ENCODE assay signal across 23 mouse cellular contexts in the genomic region with DNA sequence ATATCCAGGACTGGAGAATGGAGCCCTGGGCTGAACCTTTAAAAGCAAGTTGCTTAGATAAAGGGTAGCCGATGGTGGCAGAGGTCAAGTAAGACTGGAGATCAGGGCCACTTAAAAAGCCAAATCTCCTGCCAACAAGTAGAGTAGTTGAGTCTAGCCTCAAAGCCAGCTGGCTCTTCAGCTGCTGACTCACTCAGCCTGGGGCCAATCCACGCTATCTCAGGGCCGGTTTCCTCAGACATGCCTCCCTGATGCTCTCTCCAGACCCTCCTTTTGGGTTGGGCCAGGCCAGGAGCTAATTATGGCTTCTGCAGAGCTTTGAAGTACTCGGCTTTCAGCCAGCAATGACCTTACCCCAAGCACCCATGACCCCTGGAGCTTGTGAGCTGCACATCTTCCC. TPM values are rescaled to one million over a fixed set of nuclear protein-coding genes. Genes with fewer than 3 reads are reported as not detected.
DNase-seq lines count a peak whose midpoint lies in the region; ATAC-seq and TF ChIP-seq lines count a peak whose summit lies in the region.
"Had no signal": no experiment of that assay in that cellular context is flagged by ENCODE, and none has a peak within 500 bp of the region (broad histone marks: within the 10 kb centered on the region; RNA-seq: fewer than 3 reads in every experiment).

No protein-coding gene starts in this region.

- ATAC-seq in lung, postnatal 0 days, result no peak
- ATAC-seq: CD4-positive, CD25-positive, alpha-beta regulatory T cell, adult 4 months; forebrain, embryonic 13.5 days; midbrain, embryonic 16.5 days; Patski had no signal

- no peak overlapping the region for H3K27ac ChIP-seq in lung, postnatal 0 days (ENCODE audit: low read length)
- H3K27ac ChIP-seq: forebrain, embryonic 13.5 days; hindbrain, embryonic 12.5 days; limb, embryonic 15.5 days; neural tube, embryonic 15.5 days; stomach, embryonic 15.5 days had no signal

- H3K9me3 ChIP-seq in lung, postnatal 0 days (ENCODE audit: low read length), result no peaks in the 10 kb centered on the region
- H3K9me3 ChIP-seq: forebrain, embryonic 13.5 days; hindbrain, embryonic 12.5 days; limb, embryonic 15.5 days; neural tube, embryonic 15.5 days; stomach, embryonic 15.5 days had no signal

- no peak overlapping the region for H3K4me3 ChIP-seq in lung, postnatal 0 days (ENCODE audit: low read depth, low read length)
- H3K4me3 ChIP-seq: forebrain, embryonic 13.5 days; hindbrain, embryonic 12.5 days; limb, embryonic 15.5 days; neural tube, embryonic 15.5 days; stomach, embryonic 15.5 days had no signal

- H3K27me3 ChIP-seq in lung, postnatal 0 days (replicated peaks; ENCODE audit: insufficient read depth, low read length), result no peaks in the 10 kb centered on the region
- H3K27me3 ChIP-seq: forebrain, embryonic 13.5 days; hindbrain, embryonic 12.5 days; limb, embryonic 15.5 days; neural tube, embryonic 15.5 days; stomach, embryonic 15.5 days had no signal

- no peak overlapping the region for H3K9ac ChIP-seq in lung, postnatal 0 days (replicated peaks; ENCODE audit: low read depth)
- H3K9ac ChIP-seq: forebrain, embryonic 13.5 days; hindbrain, embryonic 12.5 days; limb, embryonic 15.5 days; neural tube, embryonic 15.5 days; stomach, embryonic 15.5 days had no signal

- peak; percentile 54 for DNase-seq in adrenal gland, adult 8-10 months
- DNase-seq in adrenal gland, adult 18-20 months (ENCODE audit: low spot score in 2 of 2), result no peak
- peak; percentile 12 to 13 for DNase-seq in lung, adult 18-20 months
- no peak for DNase-seq in lung, postnatal 0 days (ENCODE audit: low spot score)
- peak; percentile 34 for DNase-seq in adrenal gland, postnatal 25 days
- peak; percentile 31 to 49 for DNase-seq in heart, postnatal 14 days
- DNase-seq in spleen, postnatal 10 days (ENCODE audit: low spot score in 2 of 2), result no peak
- DNase-seq in spleen, adult 12 weeks (ENCODE audit: low spot score), result no peak
- DNase-seq: cerebellum, adult 9-11 months; kidney, adult 2 months; kidney, postnatal 10 days; thymus, adult 2 months had no signal

- no peak for TF ChIP-seq CTCF in lung, postnatal 0 days (IDR thresholded peaks at IDR 0.05)

- H3K4me1 ChIP-seq in lung, postnatal 0 days (ENCODE audit: insufficient read depth, low read depth, low read length), result no peaks in the 10 kb centered on the region
- H3K4me1 ChIP-seq: hindbrain, embryonic 12.5 days; limb, embryonic 15.5 days; neural tube, embryonic 15.5 days; stomach, embryonic 15.5 days had no signal

- no peaks in the 10 kb centered on the region for H3K36me3 ChIP-seq in lung, postnatal 0 days (ENCODE audit: insufficient read depth, low read length)
- H3K36me3 ChIP-seq: hindbrain, embryonic 12.5 days; limb, embryonic 15.5 days; neural tube, embryonic 15.5 days; stomach, embryonic 15.5 days had no signal

- 46% methylated on average over 4 of the region's 4 CpGs for WGBS in lung, postnatal 0 days

- intact Hi-C loops in heart, postnatal 14 days (cut with DNase I), result no loop called here

- no peak for TF ChIP-seq EP300 in lung, postnatal 0 days (IDR thresholded peaks at IDR 0.05)

- H3K4me2 ChIP-seq in lung, postnatal 0 days (replicated peaks; ENCODE audit: low read depth, low read length), result no peak overlapping the region
- H3K4me2 ChIP-seq: forebrain, embryonic 13.5 days; hindbrain, embryonic 12.5 days; limb, embryonic 15.5 days; neural tube, embryonic 15.5 days; stomach, embryonic 15.5 days had no signal

RNA-seq across cellular contexts. Expression of gene Tgm3, which starts 15.7 kb away (rescaled TPM):
- 1 to 10 TPM in 2 of 4 experiments, under 1 TPM in 2; 0.12 to 7.0 (median 2.5) TPM for total RNA-seq in adrenal gland, adult 8-10 months (2022)
- 1 to 10 TPM in 1 of 2 experiments, under 1 TPM in 1; 0.10 to 5.3 TPM for total RNA-seq in adrenal gland, adult 18-20 months (2021)
- polyA plus RNA-seq in lung, postnatal 0 days (2015; fragmentation: Nextera tagmentation; extraction: Ambion mirVana), result not detected in 2 replicates
- total RNA-seq in adrenal gland, postnatal 25 days (2021), result 0.85 and 1.2 TPM in 2 replicates
- under 1 TPM; 0.05 to 0.10 TPM for total RNA-seq in heart, postnatal 14 days (2021)
- total RNA-seq: megakaryocyte-erythroid progenitor cell, adult 5-6 weeks had no signal
- polyA plus RNA-seq: CD4-positive, CD25-positive, alpha-beta regulatory T cell, adult 4 months; embryonic facial prominence, embryonic 11.5 days; forebrain, embryonic 13.5 days; hindbrain, embryonic 12.5 days; liver, embryonic 16.5 days; midbrain, embryonic 16.5 days; neural tube, embryonic 15.5 days had no signal

Comparison
In these comparisons a context has a peak if more than half of its experiments do, and no peak if none do; other contexts are left out.
1. DNase-seq: peak in adrenal gland, adult 8-10 months (single experiment), lung, adult 18-20 months (2 of 2), adrenal gland, postnatal 25 days (single experiment) and heart, postnatal 14 days (2 of 2); none in adrenal gland, adult 18-20 months (0 of 2), lung, postnatal 0 days (single experiment), spleen, postnatal 10 days (0 of 2) and spleen, adult 12 weeks (single experiment).